ENCODE assay signal across 25 mouse cellular contexts in genomic region chr3:135854985-135855340, GRCm38 (mm10). TPM values are rescaled to one million over a fixed set of nuclear protein-coding genes. Genes with fewer than 3 reads are reported as not detected.
DNase-seq lines count a peak whose midpoint lies in the region; ATAC-seq and TF ChIP-seq lines count a peak whose summit lies in the region.
"Had no signal": no experiment of that assay in that cellular context is flagged by ENCODE, and none has a peak within 500 bp of the region (broad histone marks: within the 10 kb centered on the region; RNA-seq: fewer than 3 reads in every experiment).

No protein-coding gene starts in this region.

- H3K4me1 ChIP-seq in forebrain, embryonic 14.5 days (ENCODE audit: control insufficient read depth, insufficient read depth, low read length) = no peaks in the 10 kb centered on the region
- H3K4me1 ChIP-seq in forebrain, embryonic 12.5 days = peaks cover 10% of the 10 kb centered on the region
- H3K4me1 ChIP-seq in intestine, embryonic 15.5 days (replicated peaks) = no peaks in the 10 kb centered on the region
- H3K4me1 ChIP-seq in intestine, embryonic 16.5 days (ENCODE audit: control insufficient read depth, insufficient read depth, low read length) = 0 out of 2 replicates have a peak, but pooled peaks cover 7% of the 10 kb centered on the region
- H3K4me1 ChIP-seq in midbrain, embryonic 11.5 days (ENCODE audit: control insufficient read depth, insufficient read depth, low read length) = peaks cover 6% of the 10 kb centered on the region; the same call in 1 of the 2 replicates
- peaks cover 17% of the 10 kb centered on the region for H3K4me1 ChIP-seq in midbrain, embryonic 13.5 days (replicated peaks)
- no peaks in the 10 kb centered on the region for H3K4me1 ChIP-seq in lung, postnatal 0 days (ENCODE audit: insufficient read depth, low read depth, low read length)
- H3K4me1 ChIP-seq in kidney, embryonic 15.5 days = peaks cover 11% of the 10 kb centered on the region; the same call in 1 of the 2 replicates
- H3K4me1 ChIP-seq: embryonic facial prominence, embryonic 15.5 days; hindbrain, embryonic 12.5 days had no signal

- H3K27ac ChIP-seq in forebrain, embryonic 14.5 days (ENCODE audit: low read depth, low read length) = no peak overlapping the region
- H3K27ac ChIP-seq in forebrain, embryonic 12.5 days = no peak overlapping the region
- no peak overlapping the region for H3K27ac ChIP-seq in intestine, embryonic 15.5 days
- H3K27ac ChIP-seq in intestine, embryonic 16.5 days (ENCODE audit: low read length) = no peak overlapping the region
- H3K27ac ChIP-seq in midbrain, embryonic 11.5 days (ENCODE audit: low read depth, low read length) = no peak overlapping the region
- no peak overlapping the region for H3K27ac ChIP-seq in midbrain, embryonic 13.5 days
- no peak overlapping the region for H3K27ac ChIP-seq in lung, postnatal 0 days (ENCODE audit: low read length)
- no peak overlapping the region for H3K27ac ChIP-seq in kidney, embryonic 15.5 days
- H3K27ac ChIP-seq: embryonic facial prominence, embryonic 15.5 days; hindbrain, embryonic 12.5 days; layer of hippocampus, adult 2 months; limb, embryonic 13.5 days had no signal

- ATAC-seq in forebrain, embryonic 14.5 days = 0 out of 2 replicates have a peak, but pooled peaks have one; percentile 7
- ATAC-seq in forebrain, embryonic 12.5 days (ENCODE audit: low FRiP score) = no peak; the same call in 1 of the 2 replicates
- ATAC-seq in intestine, embryonic 15.5 days = 0 out of 2 replicates have a peak, but pooled peaks have one; percentile 13
- no peak; the same call in 1 of the 2 replicates for ATAC-seq in intestine, embryonic 16.5 days
- ATAC-seq in midbrain, embryonic 11.5 days (ENCODE audit: low FRiP score) = peak; percentile 12; the same call in 1 of the 2 replicates
- ATAC-seq in midbrain, embryonic 13.5 days = no peak
- ATAC-seq in lung, postnatal 0 days = no peak
- no peak; the same call in 1 of the 2 replicates for ATAC-seq in kidney, embryonic 15.5 days (replicated peaks; ENCODE audit: low FRiP score)
- ATAC-seq: forebrain, embryonic 16.5 days had no signal

- H3K4me3 ChIP-seq in forebrain, embryonic 14.5 days (ENCODE audit: low read depth, low read length) = no peak overlapping the region
- no peak overlapping the region for H3K4me3 ChIP-seq in forebrain, embryonic 12.5 days (replicated peaks)
- no peak overlapping the region for H3K4me3 ChIP-seq in intestine, embryonic 15.5 days (replicated peaks)
- H3K4me3 ChIP-seq in intestine, embryonic 16.5 days (ENCODE audit: low read length) = no peak overlapping the region
- no peak overlapping the region for H3K4me3 ChIP-seq in midbrain, embryonic 11.5 days (ENCODE audit: low read depth, low read length)
- H3K4me3 ChIP-seq in midbrain, embryonic 13.5 days (replicated peaks) = no peak overlapping the region
- no peak overlapping the region for H3K4me3 ChIP-seq in lung, postnatal 0 days (ENCODE audit: low read depth, low read length)
- H3K4me3 ChIP-seq in kidney, embryonic 15.5 days (replicated peaks) = no peak overlapping the region
- H3K4me3 ChIP-seq: embryonic facial prominence, embryonic 15.5 days; hindbrain, embryonic 12.5 days; layer of hippocampus, adult 2 months; limb, embryonic 13.5 days had no signal

- no peak for TF ChIP-seq CTCF in lung, postnatal 0 days (IDR thresholded peaks at IDR 0.05)

- no peaks in the 10 kb centered on the region for H3K36me3 ChIP-seq in forebrain, embryonic 14.5 days (ENCODE audit: control insufficient read depth, insufficient read depth, low read length)
- H3K36me3 ChIP-seq in forebrain, embryonic 12.5 days (replicated peaks) = no peaks in the 10 kb centered on the region
- no peaks in the 10 kb centered on the region; the same call in 1 of the 2 replicates for H3K36me3 ChIP-seq in intestine, embryonic 15.5 days
- no peaks in the 10 kb centered on the region for H3K36me3 ChIP-seq in intestine, embryonic 16.5 days (ENCODE audit: control insufficient read depth, insufficient read depth, low read length)
- H3K36me3 ChIP-seq in midbrain, embryonic 11.5 days (ENCODE audit: control insufficient read depth, insufficient read depth, low read length) = no peaks in the 10 kb centered on the region
- H3K36me3 ChIP-seq in midbrain, embryonic 13.5 days = no peaks in the 10 kb centered on the region
- no peaks in the 10 kb centered on the region for H3K36me3 ChIP-seq in lung, postnatal 0 days (ENCODE audit: insufficient read depth, low read length)
- H3K36me3 ChIP-seq in kidney, embryonic 15.5 days = no peaks in the 10 kb centered on the region
- H3K36me3 ChIP-seq: embryonic facial prominence, embryonic 15.5 days; hindbrain, embryonic 12.5 days; limb, embryonic 13.5 days had no signal

- H3K9me3 ChIP-seq in forebrain, embryonic 14.5 days (replicated peaks; ENCODE audit: control insufficient read depth, low read length) = no peaks in the 10 kb centered on the region
- no peaks in the 10 kb centered on the region for H3K9me3 ChIP-seq in forebrain, embryonic 12.5 days
- H3K9me3 ChIP-seq in intestine, embryonic 15.5 days = no peaks in the 10 kb centered on the region
- no peaks in the 10 kb centered on the region for H3K9me3 ChIP-seq in intestine, embryonic 16.5 days (ENCODE audit: control insufficient read depth, low read length)
- H3K9me3 ChIP-seq in midbrain, embryonic 11.5 days (ENCODE audit: control insufficient read depth, low read length) = no peaks in the 10 kb centered on the region
- H3K9me3 ChIP-seq in midbrain, embryonic 13.5 days = no peaks in the 10 kb centered on the region
- H3K9me3 ChIP-seq in lung, postnatal 0 days (ENCODE audit: low read length) = no peaks in the 10 kb centered on the region
- H3K9me3 ChIP-seq in kidney, embryonic 15.5 days (replicated peaks) = no peaks in the 10 kb centered on the region
- H3K9me3 ChIP-seq: embryonic facial prominence, embryonic 15.5 days; hindbrain, embryonic 12.5 days; limb, embryonic 13.5 days had no signal

- DNase-seq in forebrain, embryonic 14.5 days (ENCODE audit: low spot score) = no peak
- peak; percentile 80 for DNase-seq in midbrain, embryonic 11.5 days (ENCODE audit: low spot score, missing footprints)
- no peak for DNase-seq in lung, postnatal 0 days (ENCODE audit: low spot score)
- DNase-seq: adrenal gland, postnatal 14 days; cerebellum, adult 8-10 months; cerebellum, postnatal 36 days; embryo, embryonic 11 days; gastrocnemius, postnatal 14 days; heart, adult 18-20 months; kidney, adult 2 months; kidney, postnatal 25 days; lung, embryonic 14.5 days; lung, postnatal 36 days; thymus, adult 18-20 months; thymus, postnatal 36 days had no signal

- 79% methylated on average over 6 of the region's 6 CpGs for WGBS in forebrain, embryonic 14.5 days
- 74% methylated on average over 6 of the region's 6 CpGs for WGBS in forebrain, embryonic 12.5 days
- WGBS in intestine, embryonic 15.5 days = 78% methylated on average over 6 of the region's 6 CpGs
- 78% methylated on average over 6 of the region's 6 CpGs for WGBS in intestine, embryonic 16.5 days
- 85% methylated on average over 6 of the region's 6 CpGs for WGBS in midbrain, embryonic 11.5 days
- 87% methylated on average over 6 of the region's 6 CpGs for WGBS in midbrain, embryonic 13.5 days
- WGBS in lung, postnatal 0 days = 79% methylated on average over 6 of the region's 6 CpGs
- WGBS in kidney, embryonic 15.5 days = 77% methylated on average over 6 of the region's 6 CpGs

- H3K27me3 ChIP-seq in forebrain, embryonic 14.5 days (replicated peaks; ENCODE audit: control insufficient read depth, insufficient read depth, low read length) = no peaks in the 10 kb centered on the region
- no peaks in the 10 kb centered on the region for H3K27me3 ChIP-seq in forebrain, embryonic 12.5 days
- H3K27me3 ChIP-seq in intestine, embryonic 15.5 days (replicated peaks) = no peaks in the 10 kb centered on the region
- no peaks in the 10 kb centered on the region for H3K27me3 ChIP-seq in intestine, embryonic 16.5 days (replicated peaks; ENCODE audit: control insufficient read depth, insufficient read depth, low read length)
- no peaks in the 10 kb centered on the region for H3K27me3 ChIP-seq in midbrain, embryonic 11.5 days (ENCODE audit: control insufficient read depth, insufficient read depth, low read length)
- no peaks in the 10 kb centered on the region for H3K27me3 ChIP-seq in midbrain, embryonic 13.5 days
- no peaks in the 10 kb centered on the region for H3K27me3 ChIP-seq in lung, postnatal 0 days (replicated peaks; ENCODE audit: insufficient read depth, low read length)
- H3K27me3 ChIP-seq in kidney, embryonic 15.5 days = no peaks in the 10 kb centered on the region
- H3K27me3 ChIP-seq: embryonic facial prominence, embryonic 15.5 days; hindbrain, embryonic 12.5 days; limb, embryonic 13.5 days had no signal

- no peak overlapping the region for H3K4me2 ChIP-seq in forebrain, embryonic 14.5 days (ENCODE audit: low read length)
- H3K4me2 ChIP-seq in forebrain, embryonic 12.5 days = no peak overlapping the region
- no peak overlapping the region for H3K4me2 ChIP-seq in intestine, embryonic 15.5 days (replicated peaks)
- H3K4me2 ChIP-seq in intestine, embryonic 16.5 days (ENCODE audit: low read depth, low read length) = no peak overlapping the region
- no peak overlapping the region for H3K4me2 ChIP-seq in midbrain, embryonic 11.5 days
- no peak overlapping the region for H3K4me2 ChIP-seq in midbrain, embryonic 13.5 days (replicated peaks)
- no peak overlapping the region for H3K4me2 ChIP-seq in lung, postnatal 0 days (replicated peaks; ENCODE audit: low read depth, low read length)
- no peak overlapping the region for H3K4me2 ChIP-seq in kidney, embryonic 15.5 days
- H3K4me2 ChIP-seq: embryonic facial prominence, embryonic 15.5 days; hindbrain, embryonic 12.5 days; limb, embryonic 13.5 days; lung, embryonic 14.5 days had no signal

- no peak overlapping the region for H3K9ac ChIP-seq in forebrain, embryonic 14.5 days (ENCODE audit: low read length)
- H3K9ac ChIP-seq in forebrain, embryonic 12.5 days = no peak overlapping the region
- no peak overlapping the region for H3K9ac ChIP-seq in intestine, embryonic 15.5 days
- no peak overlapping the region for H3K9ac ChIP-seq in intestine, embryonic 16.5 days (ENCODE audit: low read depth, low read length)
- no peak overlapping the region for H3K9ac ChIP-seq in midbrain, embryonic 11.5 days (ENCODE audit: low read length)
- H3K9ac ChIP-seq in midbrain, embryonic 13.5 days (replicated peaks) = no peak overlapping the region
- no peak overlapping the region for H3K9ac ChIP-seq in lung, postnatal 0 days (replicated peaks; ENCODE audit: low read depth)
- H3K9ac ChIP-seq in kidney, embryonic 15.5 days = no peak overlapping the region
- H3K9ac ChIP-seq: embryonic facial prominence, embryonic 15.5 days; hindbrain, embryonic 12.5 days; limb, embryonic 13.5 days; lung, embryonic 14.5 days had no signal

- no peak for TF ChIP-seq EP300 in lung, postnatal 0 days (IDR thresholded peaks at IDR 0.05)

RNA-seq across cellular contexts. Expression of gene Slc39a8, which starts 29.9 kb away (rescaled TPM):
- 7.2 and 9.1 TPM in 2 replicates for polyA plus RNA-seq in forebrain, embryonic 14.5 days (2014; fragmentation: Nextera tagmentation; extraction: Ambion mirVana)
- polyA plus RNA-seq in forebrain, embryonic 12.5 days (2016; fragmentation: Nextera tagmentation; extraction: Ambion mirVana) = 11.0 and 13.2 TPM in 2 replicates
- 24.3 and 25.3 TPM in 2 replicates for polyA plus RNA-seq in intestine, embryonic 15.5 days (2015; fragmentation: Nextera tagmentation; extraction: Ambion mirVana)
- 22.7 and 32.3 TPM in 2 replicates for polyA plus RNA-seq in intestine, embryonic 16.5 days (2015; fragmentation: Nextera tagmentation; extraction: Ambion mirVana)
- polyA plus RNA-seq in midbrain, embryonic 11.5 days (2014; fragmentation: Nextera tagmentation; extraction: Ambion mirVana) = 21.7 and 24.8 TPM in 2 replicates
- 7.6 and 8.3 TPM in 2 replicates for polyA plus RNA-seq in midbrain, embryonic 13.5 days (2015; fragmentation: Nextera tagmentation; extraction: Ambion mirVana)
- 57.4 and 93.5 TPM in 2 replicates for polyA plus RNA-seq in lung, postnatal 0 days (2015; fragmentation: Nextera tagmentation; extraction: Ambion mirVana)
- polyA plus RNA-seq in kidney, embryonic 15.5 days (2015; fragmentation: Nextera tagmentation; extraction: Ambion mirVana) = 15.3 and 16.7 TPM in 2 replicates

Comparison
In these comparisons a context has a peak if more than half of its experiments do, and no peak if none do; other contexts are left out.
1. ATAC-seq: peak in forebrain, embryonic 14.5 days (single experiment), intestine, embryonic 15.5 days (single experiment) and midbrain, embryonic 11.5 days (single experiment); none in forebrain, embryonic 12.5 days (single experiment), intestine, embryonic 16.5 days (single experiment), midbrain, embryonic 13.5 days (single experiment), lung, postnatal 0 days (single experiment) and kidney, embryonic 15.5 days (single experiment).